Mouse (Mus musculus): ENCODE results near the gene Birc3.
"Not testable (repeated sequence)": the region's sequence is repeated elsewhere in the genome, so short reads cannot be mapped to it uniquely, and the experiment has no call there.

GRCm38 (mm10) chr9:7866981-7867380 is 6.0 kb downstream of the Birc3 start:
- not testable (repeated sequence) for TF ChIP-seq CEBPB (IDR thresholded peaks at IDR 0.05; ENCODE audit: insufficient read depth, poor library complexity, severe bottlenecking); POLR2AphosphoS2 (IDR thresholded peaks at IDR 0.05; ENCODE audit: insufficient read length, low read depth); POLR2A (IDR thresholded peaks at IDR 0.05; ENCODE audit: insufficient read length, low read depth); MAX (IDR thresholded peaks at IDR 0.05; ENCODE audit: low read depth); TCF12 (IDR thresholded peaks at IDR 0.05; ENCODE audit: insufficient read depth, poor library complexity, severe bottlenecking)
